Mouse (Mus musculus) G1E (cell line): ENCODE results near the gene Rora. TPM values are rescaled to one million over a fixed set of nuclear protein-coding genes. Genes with fewer than 3 reads are reported as not detected.

Experiments used
- ATAC-seq: 2 replicates; pipeline ENCODE4 v1.8.0; 2016; ENCODE audit warnings: mild to moderate bottlenecking; ENCODE audit not compliant: insufficient number of reproducible peaks, poor library complexity, low FRiP score, severe bottlenecking; ENCODE audit errors: extremely low read depth
- DNase-seq: peaks from one replicate; pipeline ENCODE4 v3.0.0; 2012; ENCODE audit warnings: low spot score
- H3K27me3 ChIP-seq: 2 replicates; pipeline ENCODE4 v1.6.1; 2012; ENCODE audit warnings: mild to moderate bottlenecking, low read length, inconsistent platforms; ENCODE audit not compliant: insufficient read depth
- H3K36me3 ChIP-seq: replicated peaks from 2 replicates; pipeline ENCODE3; 2012; ENCODE audit warnings: mild to moderate bottlenecking, inconsistent platforms
- H3K4me1 ChIP-seq: 2 replicates; pipeline ENCODE4 v1.6.1; 2012; ENCODE audit warnings: low read depth, low read length, inconsistent platforms, mixed read lengths; ENCODE audit not compliant: insufficient read depth
- H3K4me3 ChIP-seq: 2 replicates; pipeline ENCODE4 v1.5.1; 2012; ENCODE audit warnings: low read depth, mild to moderate bottlenecking, inconsistent platforms, low read length, moderate library complexity, mixed read lengths
- H3K9me3 ChIP-seq: replicated peaks from 2 replicates; pipeline ENCODE4 v1.6.1; 2012; ENCODE audit warnings: inconsistent platforms
- CTCF ChIP-seq: IDR thresholded peaks from 2 replicates; pipeline ENCODE4 v1.5.1; 2012; ENCODE audit warnings: low read depth, low read length, inconsistent platforms, mixed read lengths
- GATA1 ChIP-seq: IDR thresholded peaks from 2 replicates; pipeline ENCODE4 v1.6.1; 2012; ENCODE audit warnings: borderline replicate concordance, low read length, inconsistent platforms, mixed read lengths
- GATA2 ChIP-seq: IDR thresholded peaks from 2 replicates; pipeline ENCODE4 v1.6.1; 2012; ENCODE audit warnings: low read depth, low read length, inconsistent platforms, borderline replicate concordance
- POLR2AphosphoS5 ChIP-seq: IDR thresholded peaks from 2 replicates; pipeline ENCODE4 v1.6.1; 2012; ENCODE audit warnings: low read depth, low read length, inconsistent platforms; ENCODE audit not compliant: insufficient replicate concordance
- TAL1 ChIP-seq: conservative IDR thresholded peaks from 2 replicates; pipeline ENCODE4 v1.6.1; 2012; ENCODE audit warnings: low read depth, low read length, inconsistent platforms, mixed read lengths
- polyA plus RNA-seq: library from polyadenylated mRNA; stranded (reverse); fragments of >175 nt; gene quantifications from 2 replicates; pipeline ENCODE4 v1.2.3, GENCODE M21; 2012
- total RNA-seq, 2 experiments: library from RNA; stranded (forward) in 1 of 2; stranded (reverse) in 1 of 2; fragments of 200-1000 nt in 1 of 2; fragments of >200 nt in 1 of 2; fragmentation: Nextera tagmentation in 1 of 2; gene quantifications; 2 replicates each; pipeline ENCODE4 v1.2.3; 2014 to 2017

Gene Rora
- total and polyA plus RNA-seq, 3 experiments = 0.11 TPM; not detected in 2

- TF ChIP-seq GATA1 (no peak), CTCF (no peak), POLR2AphosphoS5 (no peak), TAL1 (no peak), GATA2 (no peak)
These were observed 238.8 kb downstream of the Rora start for GRCm38 (mm10) chr9:68892356-68892755.

GRCm38 (mm10) chr9:68892859-68893258 lies 239.3 kb downstream of the Rora start:
- TF ChIP-seq POLR2AphosphoS5 = no peak
- TF ChIP-seq TAL1 = no peak
- no peak for TF ChIP-seq GATA1
- no peak for TF ChIP-seq CTCF
- TF ChIP-seq GATA2 = no peak
- Histone ChIP-seq H3K36me3 (no peaks in the 10 kb centered on the region), H3K9me3 (peaks cover 67% of the 10 kb centered on the region), H3K4me3 (no peak overlapping the region), H3K4me1 (no peaks in the 10 kb centered on the region), H3K27me3 (no peaks in the 10 kb centered on the region)
- DNase-seq (no peak), ATAC-seq (no peak)

More at GRCm38 (mm10) chr9:68892356-68892755, 238.8 kb downstream of the Rora start:
- no peak for DNase-seq
- H3K36me3 ChIP-seq = no peaks in the 10 kb centered on the region
- no peak overlapping the region for H3K4me3 ChIP-seq
- no peaks in the 10 kb centered on the region for H3K4me1 ChIP-seq
- ATAC-seq = no peak
- H3K9me3 ChIP-seq = peaks cover 65% of the 10 kb centered on the region
- no peaks in the 10 kb centered on the region for H3K27me3 ChIP-seq

GRCm38 (mm10) chr9:68898286-68898685 lies 244.7 kb downstream of the Rora start:
- Histone ChIP-seq H3K36me3 (no peaks in the 10 kb centered on the region), H3K4me3 (no peak overlapping the region), H3K9me3 (peaks cover 60% of the 10 kb centered on the region), H3K4me1 (no peaks in the 10 kb centered on the region), H3K27me3 (no peaks in the 10 kb centered on the region)
- no peak for DNase-seq
- ATAC-seq = no peak
- TF ChIP-seq TAL1 = no peak
- TF ChIP-seq CTCF = no peak
- TF ChIP-seq GATA1 = no peak

- peaks cover 61% of the 10 kb centered on the region for H3K9me3 ChIP-seq
- DNase-seq (no peak), ATAC-seq (no peak)
- no peaks in the 10 kb centered on the region for H3K36me3 ChIP-seq
- no peaks in the 10 kb centered on the region for H3K27me3 ChIP-seq
- TF ChIP-seq GATA1 (no peak), POLR2AphosphoS5 (no peak), TAL1 (no peak), CTCF (no peak), GATA2 (no peak)
- no peaks in the 10 kb centered on the region for H3K4me1 ChIP-seq
- no peak overlapping the region for H3K4me3 ChIP-seq
These were observed 246.1 kb downstream of the Rora start for GRCm38 (mm10) chr9:68899525-68900222.

GRCm38 (mm10) chr9:68906361-68906883 lies 252.8 kb downstream of the Rora start:
- TF ChIP-seq TAL1 = no peak
- TF ChIP-seq POLR2AphosphoS5 = no peak
- no peak for TF ChIP-seq GATA2
- no peak for TF ChIP-seq GATA1
- TF ChIP-seq CTCF = no peak
- Histone ChIP-seq H3K36me3 (no peaks in the 10 kb centered on the region), H3K4me3 (no peak overlapping the region), H3K27me3 (no peaks in the 10 kb centered on the region), H3K9me3 (peaks cover 57% of the 10 kb centered on the region), H3K4me1 (no peaks in the 10 kb centered on the region)
- no peak for ATAC-seq
- DNase-seq = no peak

GRCm38 (mm10) chr9:68912483-68913151 lies 259.0 kb downstream of the Rora start:
- H3K9me3 ChIP-seq = peaks cover 53% of the 10 kb centered on the region
- no peak overlapping the region for H3K4me3 ChIP-seq
- no peak for DNase-seq
- no peaks in the 10 kb centered on the region for H3K4me1 ChIP-seq
- no peak for TF ChIP-seq GATA2
- TF ChIP-seq TAL1 = no peak
- no peak for TF ChIP-seq GATA1
- ATAC-seq = no peak
- no peaks in the 10 kb centered on the region for H3K27me3 ChIP-seq
- H3K36me3 ChIP-seq = no peaks in the 10 kb centered on the region
